Mouse (Mus musculus) left cerebral cortex, postnatal 4 days (tissue): ENCODE measurements around the gene Wnk2. TPM values are rescaled to one million over a fixed set of nuclear protein-coding genes. Genes with fewer than 3 reads are reported as not detected.

Experiments
- DNase-seq: peaks from one replicate; pipeline ENCODE4 v3.0.0-alpha.2; 2022
- intact Hi-C: fragments of 180-260 bp; cut with DNase I; formaldehyde crosslinking; loops from one replicate; pipeline ENCODE4 v1.15.1; 2025
- total RNA-seq, 2 experiments: library from RNA; stranded (reverse); gene quantifications; 2 replicates each; pipeline ENCODE4 v1.2.3; 2021

The Wnk2 gene
- total RNA-seq, 2 experiments from 2014 or later, result 134 to 137 TPM

GRCm38 (mm10) chr13:49103913-49104312 is 43.9 kb downstream of the Wnk2 start:
- intact Hi-C loops, result loop anchor here (5.0 kb wide), 1 partner anchor 43 kb away; the partner anchor contains the start of gene Wnk2
- no peak for DNase-seq

- DNase-seq, result peak; percentile 40
- intact Hi-C loops, result loop anchor here (5.0 kb wide), 1 partner anchor 44 kb away; the partner anchor contains the start of gene Wnk2
These were observed 44.6 kb downstream of the Wnk2 start for GRCm38 (mm10) chr13:49103235-49103634.

- intact Hi-C loops, result loop anchor here (5.0 kb wide), 1 partner anchor 47 kb away; the partner anchor contains the start of gene Wnk2
These were observed 47.4 kb downstream of the Wnk2 start for GRCm38 (mm10) chr13:49100417-49100816.

GRCm38 (mm10) chr13:49096826-49097225 is 51.0 kb downstream of the Wnk2 start:
- intact Hi-C loops, result no loop called here
- DNase-seq, result no peak

More at GRCm38 (mm10) chr13:49100417-49100816, 47.4 kb downstream of the Wnk2 start:
- peak; percentile 87 for DNase-seq

- no peak for DNase-seq
- intact Hi-C loops, result no loop called here
These were observed 53.1 kb downstream of the Wnk2 start for GRCm38 (mm10) chr13:49094667-49095066.

GRCm38 (mm10) chr13:49093471-49093891 is 54.3 kb downstream of the Wnk2 start:
- intact Hi-C loops, result no loop called here
- peak; percentile 71 for DNase-seq

- DNase-seq, result no peak
- intact Hi-C loops, result no loop called here
These were observed 55.2 kb downstream of the Wnk2 start for GRCm38 (mm10) chr13:49092596-49092995.

- intact Hi-C loops, result no loop called here
These were observed 57.6 kb downstream of the Wnk2 start for GRCm38 (mm10) chr13:49090176-49090575.

GRCm38 (mm10) chr13:49088874-49089273 is 58.9 kb downstream of the Wnk2 start:
- intact Hi-C loops, result no loop called here
- DNase-seq, result no peak

More at GRCm38 (mm10) chr13:49090176-49090575, 57.6 kb downstream of the Wnk2 start:
- DNase-seq, result no peak

GRCm38 (mm10) chr13:49087420-49087819 is 60.4 kb downstream of the Wnk2 start:
- DNase-seq, result peak; percentile 55
- intact Hi-C loops, result no loop called here

- DNase-seq, result no peak
- intact Hi-C loops, result no loop called here
These were observed 61.4 kb downstream of the Wnk2 start for GRCm38 (mm10) chr13:49086431-49086830.

- no peak for DNase-seq
- intact Hi-C loops, result no loop called here
These were observed 62.6 kb downstream of the Wnk2 start for GRCm38 (mm10) chr13:49085211-49085610.

GRCm38 (mm10) chr13:49084781-49085180 is 63.0 kb downstream of the Wnk2 start:
- intact Hi-C loops, result no loop called here
- DNase-seq, result no peak

- intact Hi-C loops, result no loop called here
- no peak for DNase-seq
These were observed 63.9 kb downstream of the Wnk2 start for GRCm38 (mm10) chr13:49083941-49084340.

- no peak for DNase-seq
- intact Hi-C loops, result no loop called here
These were observed 65.5 kb downstream of the Wnk2 start for GRCm38 (mm10) chr13:49082151-49082879.

- intact Hi-C loops, result no loop called here
- DNase-seq, result no peak
These were observed 71.6 kb downstream of the Wnk2 start for GRCm38 (mm10) chr13:49076196-49076595.

- intact Hi-C loops, result no loop called here
These were observed 72.4 kb downstream of the Wnk2 start for GRCm38 (mm10) chr13:49075377-49075776.

GRCm38 (mm10) chr13:49073295-49073694 is 74.5 kb downstream of the Wnk2 start:
- intact Hi-C loops, result no loop called here
- DNase-seq, result no peak

More at GRCm38 (mm10) chr13:49075377-49075776, 72.4 kb downstream of the Wnk2 start:
- DNase-seq, result no peak

GRCm38 (mm10) chr13:49071861-49072260 is 76.0 kb downstream of the Wnk2 start:
- no peak for DNase-seq
- intact Hi-C loops, result no loop called here

GRCm38 (mm10) chr13:49069979-49070378 is 77.8 kb downstream of the Wnk2 start:
- intact Hi-C loops, result no loop called here
- no peak for DNase-seq

- intact Hi-C loops, result no loop called here
- no peak for DNase-seq
These were observed 78.4 kb downstream of the Wnk2 start for GRCm38 (mm10) chr13:49069393-49069792.

GRCm38 (mm10) chr13:49064257-49064656 is 83.6 kb downstream of the Wnk2 start:
- intact Hi-C loops, result no loop called here
- DNase-seq, result no peak
